Mouse (Mus musculus) forebrain, postnatal 0 days (tissue): ENCODE data around the gene Ngrn. TPM values are rescaled to one million over a fixed set of nuclear protein-coding genes. Genes with fewer than 3 reads are reported as not detected.

ENCODE experiments used
- ATAC-seq: fragments of 200-750 bp; cut with Nextera tagmentation; 2 replicates; pipeline ENCODE4 v1.8.0; 2017; ENCODE audit warnings: mild to moderate bottlenecking, moderate library complexity
- DNase-seq: peaks from one replicate; pipeline ENCODE4 v3.0.0-alpha.2; 2015
- H3K27ac ChIP-seq: fragments of 300-500 bp; sonication (generic); 2 replicates; pipeline ENCODE4 v1.5.1; 2014; ENCODE audit warnings: low read depth, mild to moderate bottlenecking, antibody characterized with exemption, low read length, moderate library complexity, mixed read lengths
- H3K27me3 ChIP-seq: fragments of 300-500 bp; sonication (generic); 2 replicates; pipeline ENCODE4 v1.6.1; 2014; ENCODE audit warnings: mild to moderate bottlenecking, low read length, mixed read lengths; ENCODE audit not compliant: insufficient read depth
- H3K36me3 ChIP-seq: fragments of 300-500 bp; sonication (generic); 2 replicates; pipeline ENCODE4 v1.6.1; 2014; ENCODE audit warnings: mild to moderate bottlenecking, moderate library complexity; ENCODE audit not compliant: insufficient read depth
- H3K4me1 ChIP-seq: fragments of 300-500 bp; sonication (generic); 2 replicates; pipeline ENCODE4 v1.6.1; 2014; ENCODE audit warnings: antibody characterized with exemption; ENCODE audit not compliant: insufficient read depth
- H3K4me2 ChIP-seq: fragments of 300-500 bp; sonication (generic); 2 replicates; pipeline ENCODE4 v1.6.1; 2014; ENCODE audit warnings: low read depth, mild to moderate bottlenecking, moderate library complexity
- H3K4me3 ChIP-seq: fragments of 300-500 bp; sonication (generic); 2 replicates; pipeline ENCODE4 v1.5.1; 2014; ENCODE audit warnings: low read depth, low read length, mixed read lengths
- H3K9ac ChIP-seq: fragments of 300-500 bp; sonication (generic); 2 replicates; pipeline ENCODE4 v1.6.1; 2014; ENCODE audit warnings: mild to moderate bottlenecking
- H3K9me3 ChIP-seq: fragments of 300-500 bp; sonication (generic); 2 replicates; pipeline ENCODE4 v1.6.1; 2016; ENCODE audit warnings: low read length
- CTCF ChIP-seq: sonication (generic); IDR thresholded peaks from 2 replicates; pipeline ENCODE4 v1.5.1; 2016; ENCODE audit warnings: antibody characterized with exemption, control low read depth, low read depth
- WGBS: fragments of 180-500 bp; shearing (Covaris S2); extraction: QIAGEN DNeasy Blood & Tissue Kit; methylation state at CpG from one replicate; pipeline ENCODE4 v1.1.7; 2014; 5-methylcytosine and 5-hydroxymethylcytosine counted together
- polyA plus RNA-seq: library from polyadenylated mRNA; unstranded; fragments of >200 nt; fragmentation: Nextera tagmentation; extraction: Ambion mirVana; gene quantifications from 2 replicates; pipeline ENCODE4 v1.2.1, GENCODE M21; 2015
- total RNA-seq: library from RNA; depleted of rRNA; stranded (reverse); fragments of >200 nt; gene quantifications from 2 replicates; pipeline ENCODE4 v1.2.3, GENCODE M21; 2014

Gene Ngrn
- total and polyA plus RNA-seq, 2 experiments from 2014 or later, result 72.0 to 74.9 TPM

- H3K27me3 ChIP-seq, result no peaks in the 10 kb centered on the region
- no peak overlapping the region for H3K4me2 ChIP-seq
- no peak overlapping the region for H3K4me3 ChIP-seq
- TF ChIP-seq CTCF, result no peak
- peaks cover 73% of the 10 kb centered on the region for H3K36me3 ChIP-seq
- 89% methylated on average over 10 of the region's 10 CpGs for WGBS
- H3K4me1 ChIP-seq, result no peaks in the 10 kb centered on the region
- H3K9ac ChIP-seq, result no peak overlapping the region
- ATAC-seq (no peak), DNase-seq (no peak)
- no peak overlapping the region for H3K27ac ChIP-seq
- no peaks in the 10 kb centered on the region for H3K9me3 ChIP-seq
Measured at GRCm38 (mm10) chr7:80287736-80288135, 26.7 kb downstream of the Ngrn start.

- under 1% methylated on average over 52 of the region's 52 CpGs for WGBS
- ATAC-seq, result peak; percentile 99
- no peaks in the 10 kb centered on the region for H3K4me1 ChIP-seq
- H3K27ac ChIP-seq, result peak within 1 kb of the TSS; percentile 40
- no peaks in the 10 kb centered on the region for H3K9me3 ChIP-seq
- peaks cover 16% of the 10 kb centered on the region for H3K36me3 ChIP-seq
- H3K4me3 ChIP-seq, result peak within 1 kb of the TSS; percentile 73
- peak; percentile 98 for DNase-seq
- peak within 1 kb of the TSS; percentile 51 for H3K9ac ChIP-seq
- peak within 1 kb of the TSS; percentile 98 for H3K4me2 ChIP-seq
- TF ChIP-seq CTCF, result no peak
- H3K27me3 ChIP-seq, result no peaks in the 10 kb centered on the region
Measured at GRCm38 (mm10) chr7:80294062-80294763, 33.2 kb downstream of the Ngrn start, which contains the start of gene Prc1. Gene Prc1, plus strand, starts transcription at chr7:80294450.

- 7% methylated on average over 37 of the region's 37 CpGs for WGBS
- H3K4me1 ChIP-seq, result no peaks in the 10 kb centered on the region
- no peak for TF ChIP-seq CTCF
Measured at GRCm38 (mm10) chr7:80294764-80295648, 34.0 kb downstream of the Ngrn start.

GRCm38 (mm10) chr7:80296462-80296861, 35.4 kb downstream of the Ngrn start:
- no peak overlapping the region for H3K4me3 ChIP-seq
- H3K27me3 ChIP-seq, result no peaks in the 10 kb centered on the region
- DNase-seq (no peak), ATAC-seq (no peak)
- no peak for TF ChIP-seq CTCF
- H3K36me3 ChIP-seq, result 0 out of 2 replicates have a peak, but pooled peaks cover 4% of the 10 kb centered on the region
- WGBS, result 88% methylated on average over 6 of the region's 6 CpGs
- H3K4me2 ChIP-seq, result no peak overlapping the region
- H3K9me3 ChIP-seq, result no peaks in the 10 kb centered on the region
- H3K4me1 ChIP-seq, result no peaks in the 10 kb centered on the region
- H3K9ac ChIP-seq, result no peak overlapping the region
- no peak overlapping the region for H3K27ac ChIP-seq

More at GRCm38 (mm10) chr7:80294764-80295648, 34.0 kb downstream of the Ngrn start:
- ATAC-seq (no peak), DNase-seq (no peak)
- no peak overlapping the region for H3K27ac ChIP-seq
- no peaks in the 10 kb centered on the region for H3K27me3 ChIP-seq
- peak overlapping the region; percentile 51 for H3K9ac ChIP-seq
- no peaks in the 10 kb centered on the region for H3K9me3 ChIP-seq
- peaks cover 13% of the 10 kb centered on the region for H3K36me3 ChIP-seq
- peak overlapping the region; percentile 98 for H3K4me2 ChIP-seq
- peak overlapping the region; percentile 73 for H3K4me3 ChIP-seq

GRCm38 (mm10) chr7:80297041-80297440, 36.0 kb downstream of the Ngrn start:
- Histone ChIP-seq H3K27ac (no peak overlapping the region), H3K36me3 (no peaks in the 10 kb centered on the region), H3K4me3 (no peak overlapping the region), H3K4me1 (no peaks in the 10 kb centered on the region), H3K9me3 (no peaks in the 10 kb centered on the region), H3K4me2 (no peak overlapping the region), H3K9ac (no peak overlapping the region), H3K27me3 (no peaks in the 10 kb centered on the region)
- TF ChIP-seq CTCF, result no peak
- 64% methylated on average over 3 of the region's 3 CpGs for WGBS
- no peak for ATAC-seq
- no peak for DNase-seq

GRCm38 (mm10) chr7:80298754-80299153, 37.7 kb downstream of the Ngrn start:
- no peaks in the 10 kb centered on the region for H3K9me3 ChIP-seq
- no peak overlapping the region for H3K4me2 ChIP-seq
- ATAC-seq (no peak), DNase-seq (no peak)
- H3K4me3 ChIP-seq, result no peak overlapping the region
- no peaks in the 10 kb centered on the region for H3K4me1 ChIP-seq
- H3K27ac ChIP-seq, result no peak overlapping the region
- no peak for TF ChIP-seq CTCF
- no peaks in the 10 kb centered on the region for H3K27me3 ChIP-seq
- WGBS, result 92% methylated on average over 4 of the region's 4 CpGs
- no peak overlapping the region for H3K9ac ChIP-seq
- H3K36me3 ChIP-seq, result no peaks in the 10 kb centered on the region

- TF ChIP-seq CTCF, result no peak
- Histone ChIP-seq H3K36me3 (no peaks in the 10 kb centered on the region), H3K4me1 (no peaks in the 10 kb centered on the region), H3K27me3 (no peaks in the 10 kb centered on the region), H3K4me3 (no peak overlapping the region), H3K27ac (no peak overlapping the region), H3K4me2 (no peak overlapping the region), H3K9ac (no peak overlapping the region), H3K9me3 (no peaks in the 10 kb centered on the region)
- no peak for ATAC-seq
- no peak for DNase-seq
- 92% methylated on average over 3 of the region's 3 CpGs for WGBS
Measured at GRCm38 (mm10) chr7:80299568-80299967, 38.6 kb downstream of the Ngrn start.
